Mouse (Mus musculus): Measurements from ENCODE around the gene Smok2a. TPM values are rescaled to one million over a fixed set of nuclear protein-coding genes. Genes with fewer than 3 reads are reported as not detected.
"Not testable (repeated sequence)": the region's sequence is repeated elsewhere in the genome, so short reads cannot be mapped to it uniquely, and the experiment has no call there.

Smok2a gene
- total RNA-seq, 2 experiments from 2014 or later: not detected

DNA sequence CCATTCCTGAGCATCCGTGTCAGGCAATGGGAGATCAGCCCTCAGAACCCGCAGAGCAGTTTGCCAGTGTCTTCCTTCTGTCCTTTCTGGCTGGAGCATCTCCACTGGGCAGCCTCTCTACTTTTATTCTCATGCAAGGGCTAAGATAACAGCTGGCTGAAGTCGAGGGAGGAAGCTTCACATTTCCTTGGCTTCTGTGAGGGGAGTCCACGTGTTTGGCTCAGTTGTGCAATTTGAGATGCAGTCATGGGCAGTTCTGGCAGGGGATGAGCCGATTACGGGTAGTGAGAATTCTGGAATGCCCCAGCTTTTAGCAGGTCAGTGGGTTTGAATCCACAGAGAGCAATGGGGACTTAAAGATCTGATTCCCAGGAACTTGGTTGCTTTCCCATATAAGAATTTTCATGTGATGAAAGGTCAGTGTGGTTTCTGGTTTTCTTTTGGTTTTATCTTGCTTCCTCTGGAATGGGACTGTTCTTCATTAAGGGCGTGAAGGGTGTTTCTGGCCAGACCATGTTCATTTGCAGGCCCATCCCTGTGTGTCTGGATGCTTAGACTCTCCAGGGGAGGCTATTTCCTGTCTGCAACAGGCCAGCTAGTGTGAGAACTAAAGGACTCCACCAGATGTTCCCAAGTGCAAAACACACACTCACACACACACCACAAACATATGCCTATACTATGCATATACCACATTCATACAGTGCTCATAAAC lies 8.7 kb upstream of the Smok2a start:
- DNase-seq (ENCODE audit: extremely low spot score in 1 of 2, low spot score in 1 of 2): no peak

DNA sequence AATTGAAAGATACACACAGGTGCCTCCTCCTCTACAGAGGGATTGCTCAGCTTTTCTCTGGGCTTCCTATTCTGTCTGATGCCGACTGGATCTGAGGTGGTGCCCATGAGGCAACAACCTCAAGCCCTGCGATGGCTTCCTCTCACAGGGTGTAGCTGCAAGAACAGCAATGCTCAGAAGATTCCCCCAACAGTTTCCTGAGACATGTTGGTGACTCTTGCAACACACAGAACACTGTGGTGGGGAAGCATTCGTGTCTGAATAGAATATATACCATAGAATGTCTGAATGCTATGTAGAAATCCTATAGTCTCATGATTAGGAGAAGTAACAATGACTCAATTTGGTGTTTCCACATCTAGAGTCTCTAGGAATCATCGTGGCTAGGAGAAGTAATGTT lies 6.8 kb upstream of the Smok2a start:
- DNase-seq (ENCODE audit: extremely low spot score in 1 of 2, low spot score in 1 of 2): no peak

GRCm38 (mm10) chr17:13215595-13215994 lies 5.4 kb upstream of the Smok2a start:
- DNase-seq (ENCODE audit: extremely low spot score in 1 of 2, low spot score in 1 of 2): no peak

GRCm38 (mm10) chr17:13221921-13222320 lies 933 bp downstream of the Smok2a start:
- not testable (repeated sequence) for DNase-seq (ENCODE audit: extremely low spot score in 1 of 2, low spot score in 1 of 2)

DNA sequence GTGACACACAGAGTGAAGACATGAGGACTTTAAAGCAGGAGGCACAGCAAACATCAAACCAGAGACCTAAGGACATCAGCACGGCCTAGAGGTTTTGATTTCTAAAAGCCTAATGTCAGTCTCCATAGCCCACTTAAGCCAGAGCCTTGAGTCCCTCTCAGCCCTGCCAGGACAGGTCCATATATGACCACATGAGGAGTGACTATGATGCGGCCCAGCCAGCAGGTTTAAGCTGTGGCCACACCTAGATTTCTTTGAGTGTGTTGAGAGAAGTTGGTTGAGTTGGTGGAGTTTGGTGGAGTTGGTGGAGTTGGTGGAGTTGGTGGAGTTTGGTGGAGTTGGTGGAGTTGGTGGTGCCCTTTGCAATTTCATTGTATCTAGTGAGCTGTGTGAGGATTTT lies 9.0 kb downstream of the Smok2a start, which contains the start of gene Smok2b:
Gene Smok2b (plus strand): TSS at position 301 of the 400 bp plus-strand sequence.
- not testable (repeated sequence) for DNase-seq (ENCODE audit: extremely low spot score in 1 of 2, low spot score in 1 of 2)

DNA sequence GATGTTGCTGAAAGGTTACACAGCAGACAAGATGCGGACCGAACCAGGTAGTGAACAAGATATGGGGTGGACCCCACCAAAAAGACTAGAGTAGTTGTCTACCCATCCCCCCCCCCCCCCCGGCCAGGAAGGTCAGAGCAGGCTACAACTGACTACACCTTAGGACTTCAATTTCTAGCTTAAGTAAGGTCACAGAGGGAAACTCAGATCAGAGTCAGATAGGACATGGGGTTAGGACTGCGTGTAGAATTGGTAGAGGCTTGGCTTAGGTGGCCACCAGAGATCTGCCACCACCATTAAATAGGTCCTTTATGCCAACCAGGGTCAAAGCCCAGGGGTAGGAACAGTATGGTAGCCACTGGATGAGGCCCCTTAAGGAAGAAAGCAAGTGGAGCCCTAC lies 18.5 kb downstream of the Smok2a start:
- not testable (repeated sequence) for DNase-seq (ENCODE audit: extremely low spot score in 1 of 2, low spot score in 1 of 2)

GRCm38 (mm10) chr17:13240807-13241727 lies 20.1 kb downstream of the Smok2a start:
- not testable (repeated sequence) for DNase-seq (ENCODE audit: extremely low spot score in 1 of 2, low spot score in 1 of 2)

GRCm38 (mm10) chr17:13254786-13255185 lies 33.8 kb downstream of the Smok2a start:
- not testable (repeated sequence) for DNase-seq (ENCODE audit: extremely low spot score in 1 of 2, low spot score in 1 of 2)

Other genes starting within 250 kb of the Smok2a start
- 10 to 100 TPM; 51.6 to 56.7 TPM for gene Wtap, start 227.0 kb upstream of the Smok2a start, total RNA-seq (2021)
- 100 to 1,000 TPM; 243 to 274 TPM for gene Sod2, start 214.3 kb upstream of the Smok2a start, total RNA-seq (2021)
- gene Gpr31b, start 168.9 kb upstream of the Smok2a start, total RNA-seq (2021): not detected
- under 1 TPM; 0.20 to 0.82 TPM for gene Tcp10b, start 160.1 kb upstream of the Smok2a start, total RNA-seq (2021)
- not detected for gene Unc93a, start 89.4 kb upstream of the Smok2a start, total RNA-seq (2021)
- gene Smok2b, start 9.1 kb downstream of the Smok2a start, total RNA-seq (2021): not detected
- gene Tcp10c, start 133.4 kb downstream of the Smok2a start, total RNA-seq (2021): under 1 TPM in 1 of 2 experiments, not detected in 1; 0.12 TPM